In the genomic region with DNA sequence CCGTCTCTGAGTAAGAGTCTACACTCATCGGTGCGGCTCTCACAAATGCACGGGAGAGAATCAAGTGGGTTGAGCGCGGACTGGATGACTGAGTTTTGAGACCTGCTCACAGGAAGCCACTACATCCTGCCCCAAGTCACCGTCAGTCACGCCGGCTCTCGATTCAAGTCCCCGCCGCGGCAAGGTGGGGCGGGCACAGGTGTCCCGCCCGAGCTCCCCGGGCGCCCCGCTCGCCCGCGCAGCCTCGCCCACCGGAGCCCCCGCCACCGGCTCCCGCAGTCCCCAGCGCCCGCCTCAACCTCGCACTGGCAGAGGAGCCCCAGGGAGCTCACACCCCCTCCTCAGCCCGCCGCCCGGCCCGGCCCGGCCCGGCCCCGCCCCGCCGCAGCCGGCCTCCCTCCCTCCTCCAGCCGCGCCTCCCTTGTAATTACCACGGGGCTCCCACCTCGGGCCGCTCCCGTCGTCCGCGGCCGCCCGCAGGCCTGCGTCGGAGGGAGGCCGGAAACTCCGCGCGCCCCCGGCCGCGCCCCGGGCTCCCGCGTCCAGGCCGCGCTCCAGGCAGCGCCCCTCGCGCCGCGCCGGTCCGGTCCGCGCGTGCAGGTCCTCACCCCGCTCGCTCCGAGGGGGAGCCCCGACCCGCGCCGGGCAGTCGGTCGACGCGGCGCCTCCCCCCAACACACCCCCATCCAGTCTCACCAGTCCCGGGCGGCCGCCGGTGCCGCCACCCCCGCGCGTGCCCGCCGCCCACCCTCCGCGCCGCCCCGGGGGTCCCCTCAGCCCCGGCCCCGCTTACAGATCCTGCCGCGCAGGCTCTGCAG, we compare ENCODE assay signal across 8 mouse cellular contexts. TPM values are rescaled to one million over a fixed set of nuclear protein-coding genes. Genes with fewer than 3 reads are reported as not detected.
DNase-seq lines count a peak whose midpoint lies in the region; ATAC-seq and TF ChIP-seq lines count a peak whose summit lies in the region.

No protein-coding gene starts in this region.

- H3K4me1 ChIP-seq in cortical plate, adult 2 months (ENCODE audit: control insufficient read depth, insufficient read depth, low read length): peaks cover 4% of the 10 kb centered on the region
- peaks cover 15% of the 10 kb centered on the region for H3K4me1 ChIP-seq in intestine, embryonic 16.5 days (ENCODE audit: control insufficient read depth, insufficient read depth, low read length)
- H3K4me1 ChIP-seq in liver, embryonic 12.5 days: peaks cover 38% of the 10 kb centered on the region
- H3K4me1 ChIP-seq in stomach, embryonic 14.5 days (ENCODE audit: control insufficient read depth, insufficient read depth, low read length): peaks cover 14% of the 10 kb centered on the region; the same call in 1 of the 2 replicates

- no peak overlapping the region for H3K27ac ChIP-seq in cortical plate, adult 2 months (ENCODE audit: insufficient read depth, low read length)
- H3K27ac ChIP-seq in intestine, embryonic 16.5 days (ENCODE audit: low read length): peak overlapping the region; percentile 99
- peak overlapping the region; percentile 85 for H3K27ac ChIP-seq in liver, embryonic 12.5 days
- peak overlapping the region; percentile 96 for H3K27ac ChIP-seq in stomach, embryonic 14.5 days (ENCODE audit: low read length)

- H3K9ac ChIP-seq in intestine, embryonic 16.5 days (ENCODE audit: low read depth, low read length): peak overlapping the region; percentile 95
- peak overlapping the region; percentile 89 for H3K9ac ChIP-seq in liver, embryonic 12.5 days
- H3K9ac ChIP-seq in stomach, embryonic 14.5 days (replicated peaks; ENCODE audit: low read depth, low read length): peak overlapping the region; percentile 96

- TF ChIP-seq POLR2A in cortical plate, adult 2 months (IDR thresholded peaks at IDR 0.05; ENCODE audit: extremely low read depth, insufficient read depth, low read length): no peak

- H3K9me3 ChIP-seq in intestine, embryonic 16.5 days (ENCODE audit: control insufficient read depth, low read length): no peaks in the 10 kb centered on the region
- no peaks in the 10 kb centered on the region for H3K9me3 ChIP-seq in liver, embryonic 12.5 days (replicated peaks)
- no peaks in the 10 kb centered on the region for H3K9me3 ChIP-seq in stomach, embryonic 14.5 days (ENCODE audit: control insufficient read depth, low read depth, low read length)

- peak overlapping the region; percentile 51 for H3K4me2 ChIP-seq in intestine, embryonic 16.5 days (ENCODE audit: low read depth, low read length)
- H3K4me2 ChIP-seq in liver, embryonic 12.5 days: peak overlapping the region; percentile 99
- peak overlapping the region; percentile 85 for H3K4me2 ChIP-seq in stomach, embryonic 14.5 days (replicated peaks; ENCODE audit: low read depth, low read length)

- TF ChIP-seq CTCF in cortical plate, adult 2 months (IDR thresholded peaks at IDR 0.05; ENCODE audit: extremely low read depth, insufficient read depth, low read length): no peak

- peak; percentile 67 for DNase-seq in 3134 (ENCODE audit: extremely low read depth, insufficient read length, low spot score)
- peak; percentile 75 for DNase-seq in ZHBTc4 (ENCODE audit: low read depth, low spot score)
- peak; percentile 89 for DNase-seq in naive thymus-derived CD4-positive, alpha-beta T cell, adult 2 months (ENCODE audit: low read depth)

- no peaks in the 10 kb centered on the region for H3K36me3 ChIP-seq in intestine, embryonic 16.5 days (ENCODE audit: control insufficient read depth, insufficient read depth, low read length)
- H3K36me3 ChIP-seq in liver, embryonic 12.5 days: no peaks in the 10 kb centered on the region
- no peaks in the 10 kb centered on the region for H3K36me3 ChIP-seq in stomach, embryonic 14.5 days (ENCODE audit: control insufficient read depth, insufficient read depth, low read length)

- peak overlapping the region; percentile 51 for H3K4me3 ChIP-seq in cortical plate, adult 2 months (ENCODE audit: insufficient read depth, low read length)
- peak overlapping the region; percentile 89 for H3K4me3 ChIP-seq in intestine, embryonic 16.5 days (ENCODE audit: low read length)
- peak overlapping the region; percentile 90 for H3K4me3 ChIP-seq in liver, embryonic 12.5 days
- H3K4me3 ChIP-seq in stomach, embryonic 14.5 days (ENCODE audit: low read depth, low read length): peak overlapping the region; percentile 62

- H3K27me3 ChIP-seq in intestine, embryonic 16.5 days (replicated peaks; ENCODE audit: control insufficient read depth, insufficient read depth, low read length): no peaks in the 10 kb centered on the region
- peaks cover 34% of the 10 kb centered on the region for H3K27me3 ChIP-seq in liver, embryonic 12.5 days (replicated peaks)
- H3K27me3 ChIP-seq in stomach, embryonic 14.5 days (ENCODE audit: control insufficient read depth, insufficient read depth, low read length): no peaks in the 10 kb centered on the region

- WGBS in intestine, embryonic 16.5 days: under 1% methylated on average over 70 of the region's 105 CpGs
- WGBS in liver, embryonic 12.5 days (ENCODE audit: insufficient replicate concordance): under 1% methylated on average over 70 of the region's 105 CpGs
- WGBS in stomach, embryonic 14.5 days: under 1% methylated on average over 96 of the region's 105 CpGs

- peak; percentile 33 for ATAC-seq in granulocyte monocyte progenitor cell, adult 5-6 weeks (replicated peaks; ENCODE audit: poor library complexity, severe bottlenecking)
- ATAC-seq in intestine, embryonic 16.5 days: peak; percentile 85
- peak; percentile 66 for ATAC-seq in liver, embryonic 12.5 days
- ATAC-seq in stomach, embryonic 14.5 days (ENCODE audit: insufficient number of reproducible peaks, insufficient read depth, low FRiP score, low read depth): peak; percentile 85

RNA-seq across cellular contexts. Expression of gene Rasa2, which starts 0.6 kb away (rescaled TPM):
- 10.1 and 10.7 TPM in 2 replicates for polyA plus RNA-seq in cortical plate, adult 2 months (2012; rRNA removed)
- total RNA-seq in granulocyte monocyte progenitor cell, adult 5-6 weeks (2014; fragmentation: Nextera tagmentation): 16.3 and 18.3 TPM in 2 replicates
- 21.9 and 25.5 TPM in 2 replicates for total RNA-seq in granulocyte monocyte progenitor cell, adult 5-6 weeks (2017)
- polyA plus RNA-seq in intestine, embryonic 16.5 days (2015; fragmentation: Nextera tagmentation; extraction: Ambion mirVana): 13.7 and 15.3 TPM in 2 replicates
- polyA plus RNA-seq in liver, embryonic 12.5 days (2016; fragmentation: Nextera tagmentation; extraction: Ambion mirVana): 4.3 and 4.9 TPM in 2 replicates
- 24.3 and 25.0 TPM in 2 replicates for polyA plus RNA-seq in stomach, embryonic 14.5 days (2014; fragmentation: Nextera tagmentation; extraction: Ambion mirVana)

Comparison
In these comparisons a context has a peak if more than half of its experiments do, and no peak if none do; other contexts are left out.
1. ATAC-seq: peak in every context shown above with its lines; median percentile 85 in intestine, embryonic 16.5 days; 85 in stomach, embryonic 14.5 days; 66 in liver, embryonic 12.5 days; 33 in granulocyte monocyte progenitor cell, adult 5-6 weeks.